Mouse (Mus musculus): Measurements from ENCODE around the gene Traip. TPM values are rescaled to one million over a fixed set of nuclear protein-coding genes. Genes with fewer than 3 reads are reported as not detected.
"Not testable (repeated sequence)": the region's sequence is repeated elsewhere in the genome, so short reads cannot be mapped to it uniquely, and the experiment has no call there.

Gene Traip
- total RNA-seq, 4 experiments from 2014 or later = 0.47 to 1.6 (median 0.57) TPM

- peak; percentile 100 for DNase-seq (ENCODE audit: low spot score in 2 of 2)
Measured at GRCm38 (mm10) chr9:108001922-108002770, 52.2 kb downstream of the Traip start, which contains the start of gene Ip6k1. Gene Ip6k1 (plus strand): TSS chr9:108002501.

DNA sequence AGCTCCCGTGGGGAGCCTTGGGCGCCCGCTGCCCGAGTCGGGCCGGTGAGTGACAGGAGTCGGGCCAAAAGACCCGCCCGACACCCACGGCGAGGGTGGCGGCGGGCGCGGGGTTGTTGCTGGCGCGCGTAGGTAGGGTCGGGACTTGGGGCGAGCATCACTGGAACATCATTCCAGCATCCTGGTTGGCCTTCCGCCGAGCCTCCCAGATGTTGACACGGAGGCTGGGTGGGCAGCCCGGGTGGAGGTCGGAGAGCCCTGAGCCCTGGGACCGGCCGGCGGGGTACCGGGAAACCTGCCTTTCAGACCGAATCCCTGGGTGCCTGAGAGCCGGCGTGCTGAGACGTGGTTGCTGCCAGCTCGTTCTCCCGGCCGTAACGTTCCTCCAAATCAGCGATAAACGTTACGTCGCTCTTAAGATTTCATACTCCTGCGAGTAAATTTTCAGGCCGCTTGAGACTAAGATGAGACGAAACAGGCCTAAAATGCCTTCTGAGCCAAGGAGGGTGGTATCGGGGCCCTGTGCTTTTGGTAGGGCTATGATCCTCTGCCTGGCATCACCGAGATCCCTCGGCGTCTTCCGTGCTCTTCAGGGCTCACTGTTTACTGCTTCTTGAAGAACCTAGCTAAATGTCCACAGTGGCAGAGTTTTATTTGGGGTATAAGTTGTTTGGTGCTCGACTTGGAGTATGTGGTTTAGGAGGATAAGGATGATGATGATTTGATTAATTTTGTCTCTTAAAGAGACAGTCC lies 53.0 kb downstream of the Traip start:
- DNase-seq (ENCODE audit: low spot score in 2 of 2) = no peak

DNA sequence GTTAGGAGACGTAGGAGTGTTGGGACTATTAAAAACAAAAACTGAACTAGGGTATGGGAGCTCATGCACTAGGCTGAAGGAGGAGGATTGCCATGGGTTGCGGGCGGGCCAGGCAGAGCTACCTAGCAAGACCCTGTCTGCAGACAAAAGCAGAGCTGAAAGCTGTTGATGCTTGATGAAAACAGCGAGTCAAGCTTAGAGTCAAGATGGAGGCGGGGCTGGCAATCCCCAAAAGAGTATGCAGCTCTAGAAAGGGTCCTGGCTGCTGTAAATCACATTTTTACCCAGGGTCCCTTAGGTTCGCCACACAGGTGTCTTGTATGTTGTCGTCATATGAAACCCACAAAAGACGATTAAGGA lies 53.6 kb downstream of the Traip start:
- no peak for DNase-seq (ENCODE audit: low spot score in 2 of 2)

- no peak for DNase-seq (ENCODE audit: low spot score in 2 of 2)
Measured at GRCm38 (mm10) chr9:108008041-108008440, 58.1 kb downstream of the Traip start.

DNA sequence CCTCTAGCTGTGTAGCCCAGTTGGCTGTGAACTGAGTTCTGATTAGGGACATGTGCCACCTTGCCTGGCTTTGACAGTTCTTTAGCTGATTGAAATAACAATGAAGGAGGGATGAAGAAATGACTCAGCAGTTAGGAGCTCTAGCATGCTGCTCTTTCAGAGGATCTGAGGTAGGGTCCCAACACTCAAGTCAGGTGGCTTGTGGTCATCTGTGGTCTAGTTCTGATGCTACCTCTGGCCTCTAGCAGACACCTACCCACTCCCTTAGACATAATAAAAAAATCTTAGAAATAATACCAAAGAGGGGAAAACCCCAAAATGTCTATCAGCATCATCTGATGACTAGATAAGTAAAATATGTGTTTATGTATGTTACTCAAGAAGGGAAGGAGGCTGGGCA lies 60.4 kb downstream of the Traip start:
- no peak for DNase-seq (ENCODE audit: low spot score in 2 of 2)

DNA sequence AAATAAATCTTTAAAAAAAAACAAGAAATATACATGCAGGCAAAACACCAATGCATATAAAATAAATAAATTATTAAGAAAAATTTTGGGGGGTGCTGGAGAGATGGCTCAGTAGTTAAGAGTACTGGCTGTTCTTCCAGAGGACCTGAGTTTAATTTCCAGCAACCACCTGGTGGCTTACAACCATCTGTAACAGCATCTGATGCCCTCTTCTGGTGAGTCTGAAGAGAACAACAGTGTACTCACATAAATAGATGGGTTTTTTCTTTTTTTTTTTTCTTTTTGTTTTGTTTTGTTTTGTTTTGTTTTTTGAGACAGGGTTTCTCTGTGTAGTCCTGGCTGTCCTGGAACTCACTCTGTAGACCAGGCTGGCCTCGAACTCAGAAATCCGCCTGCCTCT lies 63.6 kb downstream of the Traip start:
- DNase-seq (ENCODE audit: low spot score in 2 of 2) = not testable (repeated sequence)

DNA sequence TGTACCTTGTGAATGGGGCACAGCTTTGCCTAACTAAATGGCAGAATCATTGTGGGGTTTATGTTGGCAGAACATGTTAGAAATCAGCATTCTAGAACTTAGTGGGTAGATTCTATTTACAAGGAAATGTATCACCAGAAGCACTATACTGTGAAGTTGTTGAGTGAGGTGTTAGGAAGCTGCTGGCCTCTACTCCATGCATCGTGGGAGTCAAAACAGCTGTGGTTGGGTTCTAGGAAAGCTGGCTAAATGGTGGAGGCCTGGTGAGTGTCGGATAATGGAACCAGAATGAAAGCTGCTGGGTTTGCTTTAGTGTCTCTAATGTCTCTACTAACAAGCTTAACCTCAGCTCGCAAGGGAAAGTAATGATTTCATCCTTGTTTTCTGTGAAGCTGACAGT lies 67.2 kb downstream of the Traip start:
- DNase-seq (ENCODE audit: low spot score in 2 of 2) = no peak

DNA sequence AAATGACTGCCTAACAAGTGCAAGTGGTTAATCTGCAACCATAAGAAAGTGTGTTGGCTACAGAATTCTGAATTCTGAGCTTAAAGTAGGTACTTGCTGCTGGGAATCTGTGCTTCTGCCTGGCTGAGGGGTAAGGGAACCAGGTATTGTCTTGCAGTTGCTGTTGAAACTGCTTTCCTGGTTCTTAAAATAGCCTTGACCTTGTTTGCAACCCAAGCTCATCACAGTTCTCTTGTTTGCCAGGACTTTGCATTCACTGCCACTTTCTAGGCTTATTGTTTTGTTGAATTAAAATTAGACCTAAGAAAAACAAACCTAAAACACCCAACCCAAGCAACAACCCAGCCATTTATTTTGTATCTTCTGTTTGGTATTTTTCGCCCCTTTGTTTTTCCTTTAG lies 70.8 kb downstream of the Traip start:
- DNase-seq (ENCODE audit: low spot score in 2 of 2) = no peak

Other genes with a start within 250 kb of the Traip start
- 1 to 10 TPM; 3.3 to 4.6 (median 4.3) TPM for gene Sema3f, start 239.7 kb upstream of the Traip start, total RNA-seq (2022)
- gene Rbm5, start 179.1 kb upstream of the Traip start, total RNA-seq (2022) = 10 to 100 TPM; 21.0 to 34.8 (median 26.8) TPM
- gene Rbm6, start 76.9 kb upstream of the Traip start, total RNA-seq (2022) = 10 to 100 TPM; 17.3 to 20.0 (median 18.0) TPM
- gene Mon1a, start 62.0 kb upstream of the Traip start, total RNA-seq (2022) = 10 to 100 TPM; 10.8 to 14.7 (median 11.9) TPM
- gene Mst1r, start 43.3 kb upstream of the Traip start, total RNA-seq (2022) = 1 to 10 TPM in 1 of 4 experiments, under 1 TPM in 3; 0.43 to 1.4 (median 0.82) TPM
- not detected for gene Actl11, start 21.7 kb upstream of the Traip start, total RNA-seq (2022)
- under 1 TPM; 0.20 to 0.46 (median 0.35) TPM for gene Camkv, start 14.5 kb upstream of the Traip start, total RNA-seq (2022)
- gene Uba7, start 25.4 kb downstream of the Traip start, total RNA-seq (2022) = 1 to 10 TPM; 2.2 to 2.7 (median 2.5) TPM
- not detected for gene Gm20661, start 32.9 kb downstream of the Traip start, total RNA-seq (2022)
- 1 to 10 TPM; 1.3 to 2.5 (median 2.0) TPM for gene Inka1, start 35.7 kb downstream of the Traip start, total RNA-seq (2022)
- not detected for gene Cdhr4, start 42.4 kb downstream of the Traip start, total RNA-seq (2022)
- 1 to 10 TPM in 3 of 4 experiments, not detected in 1; 1.3 to 1.9 (median 1.3) TPM for gene Gm20662, start 46.2 kb downstream of the Traip start, total RNA-seq (2022)
- gene Ip6k1, start 52.4 kb downstream of the Traip start, total RNA-seq (2022) = 10 to 100 TPM; 19.7 to 22.9 (median 21.3) TPM
- gene Gmppb, start 99.1 kb downstream of the Traip start, total RNA-seq (2022) = 1 to 10 TPM; 4.3 to 6.2 (median 4.8) TPM
- gene Amigo3, start 103.0 kb downstream of the Traip start, total RNA-seq (2022) = 1 to 10 TPM in 3 of 4 experiments, under 1 TPM in 1; 0.80 to 2.2 (median 1.5) TPM
- under 1 TPM in 1 of 4 experiments, not detected in 3; 0.40 TPM for gene Mst1, start 130.3 kb downstream of the Traip start, total RNA-seq (2022)
- gene Rnf123, start 133.2 kb downstream of the Traip start, total RNA-seq (2022) = 100 to 1,000 TPM; 137 to 185 (median 161) TPM
- gene Apeh, start 144.5 kb downstream of the Traip start, total RNA-seq (2022) = 10 to 100 TPM; 29.4 to 43.5 (median 33.6) TPM
- under 1 TPM; 0.02 to 0.07 (median 0.04) TPM for gene Bsn, start 240.2 kb downstream of the Traip start, total RNA-seq (2022)

Data from gastrocnemius, adult 8-10 months (tissue).